Mouse (Mus musculus): Measurements from ENCODE around the gene Wdsub1.

Wdsub1 gene

DNA sequence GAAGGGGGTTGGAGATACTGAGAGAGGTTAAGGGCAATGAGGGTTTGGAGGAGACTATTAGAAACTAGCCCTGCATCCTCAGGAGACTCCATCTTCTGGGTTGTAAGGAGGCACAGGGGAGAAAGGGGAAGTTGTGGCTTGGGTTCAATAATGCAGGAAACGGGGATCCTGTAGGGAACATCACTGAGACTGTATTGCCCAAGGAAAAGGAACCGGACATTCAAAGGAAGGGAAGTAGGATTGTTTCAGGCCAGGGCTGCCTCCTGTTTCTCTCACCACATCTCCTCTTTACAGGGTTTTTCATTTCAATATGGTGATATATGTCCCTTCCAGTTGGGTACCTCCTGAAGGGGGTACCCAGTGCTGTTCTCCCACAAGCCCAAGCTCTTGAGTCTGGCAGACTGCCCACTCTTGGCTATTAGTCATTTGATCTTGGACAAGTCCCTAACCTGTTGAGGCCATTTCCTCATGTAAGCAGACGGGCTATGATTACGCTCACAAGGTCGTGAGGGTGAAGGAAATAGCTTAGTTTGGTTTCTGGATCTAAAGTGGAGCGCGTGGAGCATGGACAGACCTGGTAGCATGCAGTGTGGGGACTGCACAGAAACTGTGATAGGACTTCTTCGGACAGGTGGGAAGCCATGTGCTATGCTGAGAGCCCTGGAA lies 79.5 kb downstream of the Wdsub1 start:
- DNase-seq: no peak
